In the genomic region with DNA sequence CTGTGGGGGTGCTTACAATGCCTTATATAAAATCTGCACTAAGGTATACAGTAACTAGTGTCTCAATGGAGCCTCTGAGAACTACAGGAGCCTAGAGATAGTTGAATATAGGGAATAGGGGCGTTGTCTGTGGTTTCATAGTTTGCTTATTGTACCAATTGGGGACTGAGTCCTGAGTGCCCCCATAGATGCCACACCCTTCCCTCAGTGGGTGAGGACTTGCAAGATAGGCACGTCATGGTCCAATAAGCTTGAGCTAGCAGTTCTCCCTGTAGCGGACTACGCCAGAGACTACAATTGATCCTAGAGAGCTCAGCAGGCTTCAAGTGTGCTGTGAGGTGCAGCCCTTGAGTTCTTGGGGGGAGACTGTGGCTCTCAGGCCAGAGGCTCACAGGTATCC, we compare ENCODE assay signal across 24 mouse cellular contexts. TPM values are rescaled to one million over a fixed set of nuclear protein-coding genes. Genes with fewer than 3 reads are reported as not detected.
DNase-seq lines count a peak whose midpoint lies in the region; ATAC-seq and TF ChIP-seq lines count a peak whose summit lies in the region.
"Had no signal": no experiment of that assay in that cellular context is flagged by ENCODE, and none has a peak within 500 bp of the region (broad histone marks: within the 10 kb centered on the region; RNA-seq: fewer than 3 reads in every experiment).

No protein-coding gene starts in this region.

- WGBS in liver, embryonic 14.5 days (ENCODE audit: insufficient replicate concordance) = 26% methylated on average over 4 of the region's 4 CpGs
- WGBS in forebrain, embryonic 14.5 days = 85% methylated on average over 4 of the region's 4 CpGs
- WGBS in hindbrain, postnatal 0 days = 79% methylated on average over 4 of the region's 4 CpGs

- TF ChIP-seq CTCF in liver, embryonic 14.5 days (IDR thresholded peaks at IDR 0.05; ENCODE audit: low read depth) = no peak
- no peak for TF ChIP-seq CTCF in hindbrain, postnatal 0 days (IDR thresholded peaks at IDR 0.05; ENCODE audit: low read depth)

- no peaks in the 10 kb centered on the region for H3K36me3 ChIP-seq in liver, embryonic 14.5 days (replicated peaks; ENCODE audit: control insufficient read depth, insufficient read depth, low read depth)
- no peaks in the 10 kb centered on the region for H3K36me3 ChIP-seq in forebrain, embryonic 14.5 days (ENCODE audit: control insufficient read depth, insufficient read depth, low read length)
- no peaks in the 10 kb centered on the region for H3K36me3 ChIP-seq in hindbrain, postnatal 0 days (ENCODE audit: insufficient read depth, low read length)
- H3K36me3 ChIP-seq: embryonic facial prominence, embryonic 10.5 days; heart, embryonic 15.5 days; hindbrain, embryonic 13.5 days had no signal

- H3K4me1 ChIP-seq in liver, embryonic 14.5 days (replicated peaks; ENCODE audit: control insufficient read depth in 2 of 2, insufficient read depth in 2 of 2, low read length in 1 of 2) = peaks cover 0 to 7% of the 10 kb centered on the region in 2 experiments; a peak in 2 of 4 replicates
- H3K4me1 ChIP-seq in forebrain, embryonic 14.5 days (ENCODE audit: control insufficient read depth, insufficient read depth, low read length) = peaks cover 5% of the 10 kb centered on the region
- H3K4me1 ChIP-seq in hindbrain, postnatal 0 days (ENCODE audit: insufficient read depth, low read length) = no peaks in the 10 kb centered on the region

- ATAC-seq in liver, embryonic 14.5 days (ENCODE audit: insufficient read depth) = peak; percentile 77
- peak; percentile 70 for ATAC-seq in megakaryocyte progenitor cell, adult 5-6 weeks (replicated peaks; ENCODE audit: poor library complexity)
- ATAC-seq in forebrain, embryonic 14.5 days = no peak
- no peak for ATAC-seq in cerebellum, adult (ENCODE audit: insufficient number of reproducible peaks, low FRiP score, low TSS enrichment)
- ATAC-seq in hindbrain, postnatal 0 days = no peak
- ATAC-seq: forebrain, embryonic 13.5 days had no signal

- peak; percentile 47 for DNase-seq in c-Kit-positive CD71-positive TER-119-negative erythroid progenitor cells, embryonic 14.5 days (ENCODE audit: low read depth)
- peak; percentile 17 for DNase-seq in liver
- DNase-seq in liver, embryonic 14.5 days (ENCODE audit: low read depth in 3 of 3, low spot score in 3 of 3) = no peak
- no peak for DNase-seq in forebrain, embryonic 14.5 days (ENCODE audit: low spot score)
- DNase-seq in hindbrain, postnatal 0 days (ENCODE audit: low spot score) = no peak
- DNase-seq: adrenal gland, adult 8-10 months; adrenal gland, postnatal 36 days; cerebellum, adult 18-20 months; cerebellum, adult 9-11 months; cerebellum, postnatal 36 days; gastrocnemius, postnatal 10 days; heart, adult 18-20 months; heart, postnatal 14 days had no signal

- no peak overlapping the region for H3K4me3 ChIP-seq in liver, embryonic 14.5 days (ENCODE audit: insufficient read depth in 1 of 2, low read depth in 2 of 2, low read length in 2 of 2)
- no peak overlapping the region for H3K4me3 ChIP-seq in forebrain, embryonic 14.5 days (ENCODE audit: low read depth, low read length)
- H3K4me3 ChIP-seq in hindbrain, postnatal 0 days (ENCODE audit: low read length) = no peak overlapping the region
- H3K4me3 ChIP-seq: embryonic facial prominence, embryonic 10.5 days; forebrain, embryonic 13.5 days; heart, embryonic 15.5 days; hindbrain, embryonic 13.5 days had no signal

- H3K4me2 ChIP-seq in liver, embryonic 14.5 days (ENCODE audit: low read depth) = no peak overlapping the region
- no peak overlapping the region for H3K4me2 ChIP-seq in forebrain, embryonic 14.5 days (ENCODE audit: low read length)
- no peak overlapping the region for H3K4me2 ChIP-seq in hindbrain, postnatal 0 days (ENCODE audit: low read depth, low read length)
- H3K4me2 ChIP-seq: forebrain, embryonic 13.5 days; heart, embryonic 11.5 days; heart, embryonic 15.5 days; hindbrain, embryonic 13.5 days had no signal

- H3K9ac ChIP-seq in liver, embryonic 14.5 days (replicated peaks) = no peak overlapping the region
- H3K9ac ChIP-seq in forebrain, embryonic 14.5 days (ENCODE audit: low read length) = no peak overlapping the region
- no peak overlapping the region for H3K9ac ChIP-seq in hindbrain, postnatal 0 days (replicated peaks; ENCODE audit: low read length)
- H3K9ac ChIP-seq: forebrain, embryonic 13.5 days; heart, embryonic 15.5 days; hindbrain, embryonic 13.5 days had no signal

- H3K27ac ChIP-seq in liver, embryonic 14.5 days = no peak overlapping the region
- H3K27ac ChIP-seq in forebrain, embryonic 14.5 days (ENCODE audit: low read depth, low read length) = no peak overlapping the region
- no peak overlapping the region for H3K27ac ChIP-seq in hindbrain, postnatal 0 days
- H3K27ac ChIP-seq: embryonic facial prominence, embryonic 10.5 days; forebrain, embryonic 13.5 days; heart, embryonic 15.5 days; hindbrain, embryonic 13.5 days had no signal

- TF ChIP-seq EP300 in liver, embryonic 14.5 days (IDR thresholded peaks at IDR 0.05; ENCODE audit: low read depth) = no peak

- no peaks in the 10 kb centered on the region for H3K9me3 ChIP-seq in liver, embryonic 14.5 days (ENCODE audit: control insufficient read depth, low read length)
- H3K9me3 ChIP-seq in forebrain, embryonic 14.5 days (replicated peaks; ENCODE audit: control insufficient read depth, low read length) = no peaks in the 10 kb centered on the region
- H3K9me3 ChIP-seq in hindbrain, postnatal 0 days (ENCODE audit: low read length) = no peaks in the 10 kb centered on the region
- H3K9me3 ChIP-seq: embryonic facial prominence, embryonic 10.5 days; forebrain, embryonic 13.5 days; heart, embryonic 15.5 days; hindbrain, embryonic 13.5 days had no signal

- H3K27me3 ChIP-seq in liver, embryonic 14.5 days (ENCODE audit: control insufficient read depth, insufficient read depth, low read length) = peaks cover 2% of the 10 kb centered on the region; the same call in 1 of the 2 replicates
- H3K27me3 ChIP-seq in forebrain, embryonic 14.5 days (replicated peaks; ENCODE audit: control insufficient read depth, insufficient read depth, low read length) = peaks cover 10% of the 10 kb centered on the region; the same call in 1 of the 2 replicates
- peaks cover 7% of the 10 kb centered on the region; the same call in 1 of the 2 replicates for H3K27me3 ChIP-seq in hindbrain, postnatal 0 days (ENCODE audit: insufficient read depth, low read length)
- H3K27me3 ChIP-seq: CH12.LX had no signal

RNA-seq across cellular contexts. Expression of gene Utf1, which starts 11.9 kb away (rescaled TPM):
- polyA plus RNA-seq in liver, embryonic 14.5 days (2012; rRNA removed) = not detected in 2 replicates
- not detected in 2 replicates for polyA plus RNA-seq in liver, embryonic 14.5 days (2014; fragmentation: Nextera tagmentation; extraction: Ambion mirVana)
- not detected in 2 replicates for total RNA-seq in megakaryocyte progenitor cell, adult 5-6 weeks (2015)
- not detected in 2 replicates for total RNA-seq in megakaryocyte progenitor cell, adult 5-6 weeks (2017)
- not detected in 2 replicates for polyA plus RNA-seq in forebrain, embryonic 14.5 days (2014; fragmentation: Nextera tagmentation; extraction: Ambion mirVana)
- total RNA-seq in hindbrain, postnatal 0 days (2014; rRNA removed) = not detected in 2 replicates
- not detected in 2 replicates for polyA plus RNA-seq in hindbrain, postnatal 0 days (2015; fragmentation: Nextera tagmentation; extraction: Ambion mirVana)
- total RNA-seq: adrenal gland, adult 8-10 months; adrenal gland, postnatal 36 days; CH12.LX; gastrocnemius, postnatal 10 days; gastrocnemius, postnatal 4 days; heart, adult 18-20 months; heart, postnatal 14 days; hematopoietic stem cell, adult 5-6 weeks had no signal
- polyA plus RNA-seq: embryonic facial prominence, embryonic 14.5 days; forebrain, embryonic 13.5 days; heart, embryonic 11.5 days; heart, embryonic 15.5 days; hindbrain, embryonic 13.5 days had no signal

RNA-seq across cellular contexts. Expression of gene 6430531B16Rik, which starts 23.1 kb away (rescaled TPM):
- polyA plus RNA-seq in liver, embryonic 14.5 days (2012; rRNA removed) = 0.04 TPM in 1 of 2 replicates, not detected in the other
- polyA plus RNA-seq in liver, embryonic 14.5 days (2014; fragmentation: Nextera tagmentation; extraction: Ambion mirVana) = not detected in 2 replicates
- 0.10 and 0.27 TPM in 2 replicates for total RNA-seq in megakaryocyte progenitor cell, adult 5-6 weeks (2015)
- 0.57 TPM in 1 of 2 replicates, not detected in the other for total RNA-seq in megakaryocyte progenitor cell, adult 5-6 weeks (2017)
- polyA plus RNA-seq in forebrain, embryonic 14.5 days (2014; fragmentation: Nextera tagmentation; extraction: Ambion mirVana) = 0.51 and 0.86 TPM in 2 replicates
- 2.9 TPM in 1 of 2 replicates, not detected in the other for total RNA-seq in hindbrain, postnatal 0 days (2014; rRNA removed)
- 1.3 and 1.8 TPM in 2 replicates for polyA plus RNA-seq in hindbrain, postnatal 0 days (2015; fragmentation: Nextera tagmentation; extraction: Ambion mirVana)
- total RNA-seq: adrenal gland, postnatal 36 days; gastrocnemius, postnatal 10 days; gastrocnemius, postnatal 4 days; heart, adult 18-20 months; heart, postnatal 14 days had no signal
- polyA plus RNA-seq: heart, embryonic 15.5 days had no signal

RNA-seq across cellular contexts. Expression of gene Adam8, which starts 36.9 kb away (rescaled TPM):
- polyA plus RNA-seq in liver, embryonic 14.5 days (2012; rRNA removed) = 0.83 and 0.98 TPM in 2 replicates
- 0.34 and 0.46 TPM in 2 replicates for polyA plus RNA-seq in liver, embryonic 14.5 days (2014; fragmentation: Nextera tagmentation; extraction: Ambion mirVana)
- total RNA-seq in megakaryocyte progenitor cell, adult 5-6 weeks (2015) = 1.3 and 1.9 TPM in 2 replicates
- 1.3 and 1.7 TPM in 2 replicates for total RNA-seq in megakaryocyte progenitor cell, adult 5-6 weeks (2017)
- 1.3 and 2.1 TPM in 2 replicates for polyA plus RNA-seq in forebrain, embryonic 14.5 days (2014; fragmentation: Nextera tagmentation; extraction: Ambion mirVana)
- total RNA-seq in hindbrain, postnatal 0 days (2014; rRNA removed) = 1.7 and 2.2 TPM in 2 replicates
- 0.48 and 0.57 TPM in 2 replicates for polyA plus RNA-seq in hindbrain, postnatal 0 days (2015; fragmentation: Nextera tagmentation; extraction: Ambion mirVana)

Comparison
In these comparisons a context has a peak if more than half of its experiments do, and no peak if none do; other contexts are left out.
1. DNase-seq: peak in c-Kit-positive CD71-positive TER-119-negative erythroid progenitor cells, embryonic 14.5 days (single experiment) and liver (single experiment); none in liver, embryonic 14.5 days (0 of 3), forebrain, embryonic 14.5 days (single experiment) and hindbrain, postnatal 0 days (single experiment).
2. ATAC-seq: peak in liver, embryonic 14.5 days (single experiment) and megakaryocyte progenitor cell, adult 5-6 weeks (single experiment); none in forebrain, embryonic 14.5 days (single experiment), cerebellum, adult (single experiment) and hindbrain, postnatal 0 days (single experiment).